42 mouse cellular contexts compared by ENCODE assay signal in genomic region chr16:43646943-43647342, GRCm38 (mm10). TPM values are rescaled to one million over a fixed set of nuclear protein-coding genes. Genes with fewer than 3 reads are reported as not detected.
"Had no signal": no experiment of that assay in that cellular context is flagged by ENCODE, and none has a peak within 500 bp of the region (broad histone marks: within the 10 kb centered on the region; RNA-seq: fewer than 3 reads in every experiment).

No protein-coding gene starts in this region.

- H3K27me3 ChIP-seq: heart, embryonic 13.5 days; heart, embryonic 15.5 days; hindbrain, embryonic 13.5 days; hindbrain, embryonic 15.5 days; kidney, embryonic 15.5 days; limb, embryonic 13.5 days; limb, embryonic 15.5 days; liver, embryonic 12.5 days had no signal

- H3K4me1 ChIP-seq: heart, embryonic 15.5 days; hindbrain, embryonic 13.5 days; hindbrain, embryonic 15.5 days; kidney, embryonic 15.5 days; limb, embryonic 13.5 days; limb, embryonic 15.5 days; liver, embryonic 12.5 days had no signal

- H3K9ac ChIP-seq: heart, embryonic 13.5 days; heart, embryonic 15.5 days; hindbrain, embryonic 13.5 days; hindbrain, embryonic 15.5 days; kidney, embryonic 15.5 days; limb, embryonic 13.5 days; limb, embryonic 15.5 days; liver, embryonic 12.5 days; liver, embryonic 14.5 days had no signal

- H3K36me3 ChIP-seq: heart, embryonic 13.5 days; heart, embryonic 15.5 days; kidney, embryonic 15.5 days; limb, embryonic 13.5 days; limb, embryonic 15.5 days; liver, embryonic 12.5 days had no signal

- DNase-seq: gastrocnemius, postnatal 14 days; heart, adult 2 months; heart, postnatal 14 days; heart, postnatal 36 days; kidney, adult 11 months; kidney, adult 2 months; kidney, adult 9 months; kidney, postnatal 14 days; kidney, postnatal 36 days; layer of hippocampus, adult 9-11 months; layer of hippocampus, postnatal 36 days; left cerebral cortex, postnatal 4 days had no signal

- H3K27ac ChIP-seq: heart, adult 2 months; heart, embryonic 13.5 days; heart, embryonic 15.5 days; hindbrain, embryonic 13.5 days; hindbrain, embryonic 15.5 days; hindbrain, postnatal 0 days; kidney, embryonic 15.5 days; kidney, postnatal 0 days; limb, embryonic 13.5 days; limb, embryonic 15.5 days; liver, embryonic 12.5 days; liver, embryonic 14.5 days had no signal

- H3K4me3 ChIP-seq: heart, adult 2 months; heart, embryonic 13.5 days; heart, embryonic 15.5 days; hindbrain, embryonic 13.5 days; hindbrain, embryonic 15.5 days; kidney, embryonic 15.5 days; limb, embryonic 13.5 days; limb, embryonic 15.5 days; liver, embryonic 12.5 days had no signal

- H3K9me3 ChIP-seq: heart, embryonic 13.5 days; heart, embryonic 15.5 days; hindbrain, embryonic 13.5 days; hindbrain, embryonic 15.5 days; kidney, embryonic 15.5 days; limb, embryonic 13.5 days; limb, embryonic 15.5 days; liver, embryonic 12.5 days had no signal

RNA-seq across cellular contexts. Expression of gene Tigit, which starts 17.0 kb away (rescaled TPM):
- total RNA-seq: gastrocnemius, adult 18-20 months; gastrocnemius, adult 8-10 months; gastrocnemius, postnatal 14 days; gastrocnemius, postnatal 4 days; granulocyte monocyte progenitor cell, adult 5-6 weeks; heart, adult 2 months; heart, postnatal 14 days; heart, postnatal 36 days; hematopoietic stem cell, adult 5-6 weeks; hindbrain, postnatal 0 days; layer of hippocampus, adult 18-20 months; layer of hippocampus, adult 8-10 months; layer of hippocampus, postnatal 14 days; layer of hippocampus, postnatal 36 days; left cerebral cortex, adult 18-20 months; left cerebral cortex, adult 8-10 months; left cerebral cortex, postnatal 10 days; left cerebral cortex, postnatal 25 days; left cerebral cortex, postnatal 4 days; liver, adult 2 months had no signal
- polyA plus RNA-seq: heart, embryonic 11.5 days; heart, embryonic 13.5 days; heart, embryonic 15.5 days; heart, postnatal 0 days; hindbrain, embryonic 11.5 days; hindbrain, embryonic 13.5 days; hindbrain, embryonic 15.5 days; intestine, embryonic 14.5 days; intestine, embryonic 16.5 days; kidney, embryonic 15.5 days; kidney, postnatal 0 days; limb, embryonic 11.5 days; limb, embryonic 13.5 days; limb, embryonic 15.5 days; liver, embryonic 12.5 days; liver, embryonic 14.5 days had no signal
